Mouse (Mus musculus) CH12.LX (cell line): ENCODE measurements around the gene Acap3.

ENCODE experiments used
- CTCF ChIP-seq, 2 experiments: IDR thresholded peaks in 1 of 2; conservative IDR thresholded peaks in 1 of 2; 2 replicates each; pipeline ENCODE4 v1.5.1; 2011 to 2012; ENCODE audit warnings: low read depth in 2 of 2, low read length in 2 of 2, improper control_type of control experiment in 1 of 2, inconsistent platforms in 1 of 2, mild to moderate bottlenecking in 1 of 2, moderate library complexity in 1 of 2
- ELF1 ChIP-seq: IDR thresholded peaks from 2 replicates; pipeline ENCODE4 v1.6.1; 2014; ENCODE audit warnings: low read depth, mild to moderate bottlenecking, inconsistent platforms, low read length, improper control_type of control experiment
- EP300 ChIP-seq: IDR thresholded peaks from 2 replicates; pipeline ENCODE4 v1.6.1; 2011; ENCODE audit warnings: low read length, improper control_type of control experiment
- GABPA ChIP-seq: IDR thresholded peaks from 2 replicates; pipeline ENCODE4 v1.6.1; 2012; ENCODE audit warnings: low read depth, low read length, improper control_type of control experiment, inconsistent platforms; ENCODE audit not compliant: insufficient replicate concordance
- HCFC1 ChIP-seq: IDR thresholded peaks from 2 replicates; pipeline ENCODE4 v1.6.1; 2012; ENCODE audit warnings: low read depth, mild to moderate bottlenecking, inconsistent platforms, low read length, improper control_type of control experiment
- KAT2A ChIP-seq: IDR thresholded peaks from 2 replicates; pipeline ENCODE4 v1.6.1; 2012; ENCODE audit warnings: low read length, improper control_type of control experiment, inconsistent platforms; ENCODE audit not compliant: insufficient replicate concordance
- MEF2A ChIP-seq: IDR thresholded peaks from 2 replicates; pipeline ENCODE4 v1.6.1; 2014; ENCODE audit warnings: low read depth, mild to moderate bottlenecking, inconsistent platforms, low read length, improper control_type of control experiment, borderline replicate concordance
- NELFE ChIP-seq: IDR thresholded peaks from 2 replicates; pipeline ENCODE4 v1.6.1; 2011; ENCODE audit warnings: low read depth, low read length, improper control_type of control experiment
- POLR2A ChIP-seq: IDR thresholded peaks from 2 replicates; pipeline ENCODE4 v1.6.1; 2011; ENCODE audit warnings: low read depth, mild to moderate bottlenecking, improper control_type of control experiment, low read length
- POLR2AphosphoS2 ChIP-seq: IDR thresholded peaks from 2 replicates; pipeline ENCODE4 v1.6.1; 2011; ENCODE audit warnings: low read depth, low read length, improper control_type of control experiment
- ZKSCAN1 ChIP-seq: IDR thresholded peaks from 2 replicates; pipeline ENCODE4 v1.6.1; 2012; ENCODE audit warnings: low read depth, inconsistent platforms, low read length, improper control_type of control experiment, borderline replicate concordance
- ZMIZ1 ChIP-seq: IDR thresholded peaks from 2 replicates; pipeline ENCODE4 v1.6.1; 2012; ENCODE audit warnings: low read depth, mild to moderate bottlenecking, inconsistent platforms, low read length, improper control_type of control experiment
- ZNF384 ChIP-seq: IDR thresholded peaks from 2 replicates; pipeline ENCODE4 v1.6.1; 2012; ENCODE audit warnings: low read depth, low read length, improper control_type of control experiment, inconsistent platforms

GRCm38 (mm10) chr4:155943534-155944249 lies 52.1 kb downstream of the Acap3 start, which contains the start of gene Ube2j2:
- TF ChIP-seq ZKSCAN1 (no peak; the same call in 1 of the 2 replicates), GABPA (peak; percentile 86; the same call in 1 of the 2 replicates), CTCF (conservative IDR thresholded peaks at IDR 0.05 in 1 of 2, IDR thresholded peaks at IDR 0.05 in 1 of 2; ENCODE audit: low read depth in 2 of 2, low read length in 2 of 2) (no peak), NELFE (peak; percentile 84; the same call in 1 of the 2 replicates), ZMIZ1 (no peak), ELF1 (peak; percentile 96), EP300 (no peak), KAT2A (peak; percentile 98), POLR2AphosphoS2 (peak; percentile 68; the same call in 1 of the 2 replicates), POLR2A (peak; percentile 89), HCFC1 (peak; percentile 98), ZNF384 (no peak), MEF2A (peak; percentile 92)
